Mouse (Mus musculus) layer of hippocampus, adult 18-20 months (tissue): ENCODE data around the gene Inhbb. TPM values are rescaled to one million over a fixed set of nuclear protein-coding genes. Genes with fewer than 3 reads are reported as not detected.

Experiments
- DNase-seq, 2 experiments: peaks; one replicate each; pipeline ENCODE4 v3.0.0; 2022; ENCODE audit warnings: low spot score in 2 of 2
- long read RNA-seq: library from polyadenylated mRNA; stranded (forward); transcript quantifications from one replicate; pipeline ENCODE4 v2.0.0, GENCODE M21; 2021
- total RNA-seq, 2 experiments: library from RNA; stranded (reverse); gene quantifications; 2 replicates each; pipeline ENCODE4 v1.2.3; 2021

Gene Inhbb
- total RNA-seq = 1 to 10 TPM; 5.8 to 6.2 TPM
- long read RNA-seq, full-length matches to known transcripts = 12 of 14 reads
- long read RNA-seq, partial matches to known transcripts = 2 of 14 reads
- long read RNA-seq, other reads (novel, unspliced or antisense) = 0 of 14 reads

DNA sequence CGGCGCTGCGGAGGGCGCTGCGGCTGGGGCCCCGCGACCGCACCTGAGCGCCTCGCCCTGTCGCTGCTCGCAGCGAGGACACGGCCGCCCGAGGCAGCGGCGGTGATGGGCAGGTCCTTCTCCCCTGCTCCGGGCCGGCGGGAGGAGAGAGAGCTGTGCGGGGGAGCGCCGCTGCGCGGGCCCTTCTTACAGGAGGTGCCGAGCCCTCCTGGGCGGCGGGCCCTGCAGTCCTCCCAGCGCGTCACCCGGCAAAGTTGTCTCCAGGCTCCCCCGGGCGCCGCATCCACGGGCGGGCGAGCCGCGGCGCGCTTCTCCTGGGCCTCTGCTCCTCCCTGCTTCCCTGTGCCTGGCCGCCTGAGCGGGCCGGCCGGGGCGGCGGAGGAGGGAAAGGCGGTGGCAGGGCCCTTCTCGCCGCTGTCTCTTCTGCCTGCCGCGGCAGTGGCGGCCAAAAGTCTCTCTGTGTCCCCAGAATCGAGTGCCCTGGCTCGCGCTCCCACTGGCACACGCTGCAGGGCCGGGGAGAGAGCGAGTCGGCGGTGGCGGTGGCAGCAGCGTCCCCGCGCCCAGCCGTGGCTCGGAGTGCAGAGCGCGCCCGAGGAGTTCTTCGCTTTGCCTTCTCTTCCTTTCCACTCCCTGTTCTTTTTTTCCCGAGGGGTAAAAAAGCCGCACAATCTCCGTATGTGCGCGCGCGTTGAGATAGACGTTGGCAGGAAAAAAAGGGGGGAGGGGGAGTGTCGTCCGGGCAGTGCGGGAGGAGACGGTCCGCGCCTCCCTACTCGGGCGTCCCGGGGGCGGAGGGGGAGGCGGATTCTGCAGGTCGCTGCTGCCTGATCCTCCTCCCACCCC, at the start of gene Inhbb:
Gene Inhbb, minus strand, starts transcription at position 673 of the 846 bp plus-strand sequence.
- DNase-seq = peak in 1 of 2 experiments; percentile 45

DNA sequence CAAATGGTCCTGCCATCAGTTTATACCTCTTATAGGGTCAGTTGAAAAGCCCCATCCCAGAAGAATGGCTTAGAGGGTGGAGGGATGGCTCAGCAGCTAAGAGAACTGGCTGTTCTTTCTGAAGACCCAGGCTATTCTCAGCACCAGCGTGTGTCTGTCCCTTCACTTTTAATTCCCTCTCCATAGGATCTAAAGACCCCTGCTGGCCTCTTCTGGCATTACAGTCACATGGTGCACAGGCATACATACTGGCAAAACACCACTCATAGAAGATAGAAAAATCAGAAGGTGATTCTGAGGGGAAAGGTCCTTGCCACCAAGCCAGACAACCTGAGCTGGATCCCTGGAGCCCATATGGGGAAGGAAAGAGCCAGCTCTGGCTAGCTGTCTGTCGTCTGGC, 41.3 kb upstream of the Inhbb start:
- DNase-seq = peak in 1 of 2 experiments; percentile 35

DNA sequence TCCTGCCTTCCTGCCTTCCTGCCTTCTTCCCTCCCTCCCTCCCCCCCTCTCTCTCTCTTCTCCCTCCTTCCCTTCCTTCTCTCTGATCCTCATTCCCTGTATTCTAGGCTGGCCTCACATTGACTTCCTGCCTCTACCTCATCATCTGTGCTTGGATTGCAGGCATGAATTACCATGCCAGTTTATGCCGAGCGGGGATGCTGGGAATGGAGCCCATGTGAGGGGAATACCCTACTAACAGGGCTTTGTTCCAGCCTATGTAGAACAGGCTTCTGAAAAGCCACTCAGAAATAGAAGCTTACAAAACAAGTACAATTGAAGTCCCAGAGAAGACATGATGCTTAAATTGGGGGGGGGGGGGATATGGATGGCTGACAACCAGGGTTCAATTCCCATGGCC, 38.0 kb upstream of the Inhbb start:
- DNase-seq = no peak

DNA sequence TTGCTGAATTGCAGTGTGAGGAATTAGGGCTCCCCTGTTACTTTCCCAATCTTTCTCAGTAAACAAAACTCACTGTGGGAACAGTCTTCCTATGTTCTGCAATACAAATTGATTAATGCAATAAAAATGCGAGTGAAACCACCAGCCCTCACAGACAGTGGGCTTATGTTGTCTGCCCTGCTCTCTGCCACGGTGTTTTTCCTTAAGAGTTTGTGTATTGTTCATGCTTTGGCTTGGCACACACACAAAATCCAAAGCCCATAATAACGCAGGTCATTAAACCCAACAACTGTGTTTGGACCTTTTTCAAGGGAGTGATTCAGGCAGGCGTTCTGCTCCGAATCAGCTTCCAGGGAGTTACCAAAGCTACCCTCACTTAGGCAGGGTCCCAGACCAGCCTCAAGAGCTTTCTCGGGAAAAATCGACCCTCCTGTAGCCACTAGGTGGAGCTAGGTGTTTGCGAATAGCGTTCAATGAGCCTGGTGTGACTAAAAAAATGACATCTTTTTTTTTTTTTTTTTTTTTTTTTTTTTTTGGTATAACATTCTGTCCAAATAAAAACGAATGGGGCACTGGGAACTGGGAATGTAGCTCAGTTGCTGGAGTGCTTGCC, 36.1 kb upstream of the Inhbb start:
- peak; percentile 57 to 80 for DNase-seq

DNA sequence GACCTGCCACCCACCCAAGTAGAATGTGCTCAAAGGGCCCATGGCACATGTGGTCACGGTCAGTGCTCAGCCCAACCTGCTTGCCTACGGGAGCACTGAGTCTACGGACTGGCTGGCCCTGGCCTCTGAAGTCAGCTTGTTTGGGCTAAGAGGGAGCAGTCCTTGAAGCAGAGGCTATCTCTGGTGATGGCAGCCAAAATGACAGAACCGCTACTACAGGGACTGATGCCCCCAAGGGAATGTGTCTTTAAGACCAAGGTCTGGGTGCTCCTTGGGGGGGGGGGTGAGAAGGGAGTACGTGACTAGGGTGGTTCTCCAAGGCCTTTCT, 35.4 kb upstream of the Inhbb start:
- DNase-seq = no peak

DNA sequence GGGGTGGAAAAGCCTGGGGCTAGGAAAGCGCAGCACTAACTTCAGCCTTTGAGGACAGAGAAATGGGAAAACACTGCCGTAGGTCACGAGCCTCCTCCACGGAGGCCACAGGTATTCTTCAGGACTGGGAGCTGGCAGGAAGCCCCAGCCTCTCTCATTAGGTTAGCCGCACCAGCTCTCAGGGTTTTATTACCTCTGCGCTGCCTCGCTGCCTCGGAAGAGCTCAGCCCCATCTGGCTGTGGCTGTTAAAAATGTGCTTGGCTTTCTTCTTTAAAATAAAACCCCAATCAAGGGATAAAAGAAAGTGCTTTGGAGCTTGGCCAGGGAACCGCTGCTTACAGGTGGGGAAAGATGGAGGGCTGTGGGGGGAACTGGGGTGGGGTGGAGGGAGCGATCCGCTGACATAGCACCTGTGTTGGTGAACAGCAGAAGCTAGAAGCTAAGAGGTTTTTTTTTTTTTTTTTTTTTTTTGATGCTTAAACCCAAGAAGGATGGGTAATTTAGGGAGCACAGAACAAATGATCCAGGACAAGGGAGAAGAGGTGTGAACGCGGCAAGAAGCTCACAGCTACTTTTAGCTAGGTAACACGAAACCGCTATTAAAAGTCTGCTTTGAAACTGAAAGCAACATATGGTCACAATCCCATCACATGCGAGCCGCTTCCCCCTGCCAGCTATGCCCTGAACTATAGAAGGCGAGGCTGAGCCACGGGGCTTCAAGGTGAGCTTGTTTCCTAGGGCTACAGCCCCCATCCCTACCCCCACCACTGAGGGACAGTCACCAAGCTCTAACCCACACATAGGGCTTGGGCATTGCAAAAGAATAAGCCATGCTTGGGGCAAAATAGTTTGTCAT, 34.9 kb upstream of the Inhbb start:
- no peak for DNase-seq

DNA sequence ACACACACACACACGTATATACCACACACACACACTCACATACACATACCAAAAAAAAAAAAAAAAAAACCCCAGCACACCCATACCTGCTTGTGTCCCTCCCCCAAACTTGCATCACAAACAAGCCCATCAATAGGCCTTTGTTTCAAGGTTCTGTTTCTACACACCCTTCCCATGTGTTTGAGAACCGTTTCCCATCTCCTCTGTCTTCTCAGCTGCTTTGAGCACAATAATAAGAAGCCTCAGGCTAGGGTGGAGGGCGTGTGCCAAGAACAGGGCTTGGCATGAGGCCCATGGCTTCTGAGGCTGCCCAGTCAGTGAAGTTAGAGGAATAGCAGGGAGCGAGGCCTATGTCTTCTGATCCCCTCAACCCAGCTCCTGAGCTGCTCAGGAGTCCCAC, 31.7 kb upstream of the Inhbb start:
- no peak for DNase-seq

DNA sequence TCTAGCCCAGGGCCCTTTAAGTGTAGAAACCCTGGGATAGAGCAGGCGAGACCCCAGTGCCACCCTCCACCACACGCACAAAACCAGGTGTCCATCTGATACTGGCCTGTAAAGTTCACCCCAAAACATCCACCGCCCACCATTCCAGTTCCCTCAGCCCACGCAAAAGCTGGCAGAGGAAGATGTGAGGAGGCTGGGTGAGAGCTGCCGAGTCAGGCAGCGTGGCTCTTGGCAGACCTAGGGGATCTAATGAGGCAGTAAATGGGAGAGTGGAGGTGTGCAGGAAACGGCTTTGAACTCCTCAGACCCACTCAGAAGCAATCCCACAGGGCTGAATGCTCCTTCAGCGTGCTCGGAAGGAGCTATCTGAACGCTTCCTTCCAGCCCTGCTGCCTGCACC, 29.4 kb upstream of the Inhbb start:
- peak in 1 of 2 experiments; percentile 22 for DNase-seq

DNA sequence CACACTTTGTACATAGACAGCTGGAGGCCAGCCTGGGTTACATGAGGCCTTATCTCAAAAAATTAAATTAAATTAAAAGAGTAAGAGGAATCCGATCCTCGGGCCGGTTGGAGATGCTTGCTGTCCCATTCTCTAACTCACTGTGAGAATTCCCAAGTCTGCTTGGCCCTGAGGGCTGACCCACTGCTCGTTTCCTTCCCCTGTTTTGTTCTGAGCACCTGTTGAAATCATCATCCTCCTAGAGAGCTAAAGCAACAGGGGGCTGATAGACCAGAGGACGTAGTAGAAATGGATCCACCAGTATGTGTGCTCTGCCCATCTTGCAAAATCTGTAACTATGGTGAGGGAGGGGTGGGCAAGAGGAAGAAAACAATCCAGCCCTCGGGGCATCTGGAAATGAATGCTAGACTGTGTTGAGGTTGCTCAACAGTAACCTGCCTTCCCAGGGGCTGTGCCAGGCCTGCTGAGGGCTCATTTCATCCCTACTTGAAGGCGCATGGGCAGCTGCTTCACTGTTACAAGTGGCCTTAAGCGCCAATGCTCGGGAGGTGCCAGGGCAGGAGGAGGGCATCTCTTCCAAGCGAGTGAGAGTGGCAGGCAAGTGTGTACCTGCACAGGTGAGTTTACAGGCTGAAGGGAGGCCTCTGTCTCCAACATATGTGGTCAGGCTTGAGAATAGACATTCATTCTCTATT, 28.8 kb upstream of the Inhbb start:
- no peak for DNase-seq

DNA sequence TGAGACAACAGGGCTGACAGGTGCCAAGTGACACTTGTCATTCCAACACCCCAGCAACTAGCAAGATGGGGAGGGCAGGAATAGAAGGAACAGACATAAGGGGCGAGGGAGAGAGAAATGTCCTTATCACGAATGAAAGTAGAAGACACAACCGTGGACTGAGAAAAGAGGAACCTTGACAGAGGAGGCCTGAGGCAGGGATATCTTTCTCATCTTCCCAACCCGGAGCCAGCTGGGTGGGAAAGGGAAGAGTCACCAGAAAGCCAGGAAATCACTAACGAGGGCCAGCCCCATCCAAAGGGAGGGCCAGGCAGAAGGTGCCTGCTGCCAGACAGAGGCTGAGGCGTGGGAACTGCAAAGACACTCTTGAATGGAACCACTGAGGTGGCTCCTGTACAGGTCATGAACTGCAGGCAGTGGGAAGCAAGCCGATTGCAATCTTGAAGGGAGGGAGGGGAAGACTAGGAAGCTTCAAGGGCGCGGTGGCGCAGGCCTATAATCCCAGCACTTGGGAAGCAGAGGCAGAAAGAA, 24.8 kb upstream of the Inhbb start:
- no peak for DNase-seq

DNA sequence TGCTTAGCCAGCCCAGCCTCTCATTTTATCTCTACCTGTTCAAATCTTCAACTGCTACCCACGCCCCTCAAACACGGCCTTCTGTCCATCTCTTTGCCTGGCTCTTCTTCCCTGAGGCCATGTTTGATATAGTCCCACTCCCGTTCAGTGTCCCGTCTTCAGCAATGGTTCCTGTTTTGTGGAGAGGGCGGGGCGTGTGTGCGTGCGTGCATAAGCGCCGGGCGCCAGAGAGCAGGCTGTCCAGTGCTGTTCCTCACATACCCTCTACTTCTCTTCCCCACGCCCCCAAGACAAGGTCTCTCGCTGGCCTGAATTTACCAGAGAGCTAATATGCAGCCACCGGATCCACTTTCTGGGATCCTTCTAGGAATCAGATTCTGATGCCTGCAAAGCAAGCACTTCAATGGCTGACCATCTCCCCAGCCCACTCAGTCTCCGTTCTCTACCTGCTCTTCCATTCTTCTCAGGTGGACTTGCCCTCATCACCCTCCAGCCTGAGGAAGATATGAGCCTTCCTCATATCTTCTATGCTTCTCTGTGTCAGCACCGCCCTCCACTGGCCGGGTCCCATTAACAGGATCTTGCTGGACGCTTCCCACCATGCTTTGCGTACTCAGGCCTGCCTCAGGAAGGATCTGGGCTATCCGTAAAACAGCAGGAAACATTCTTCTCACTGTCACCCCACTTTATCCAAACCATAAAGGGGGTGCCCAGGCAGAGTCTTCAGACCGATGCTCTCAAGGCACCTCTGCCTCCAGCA, 21.7 kb upstream of the Inhbb start:
- DNase-seq = no peak

DNA sequence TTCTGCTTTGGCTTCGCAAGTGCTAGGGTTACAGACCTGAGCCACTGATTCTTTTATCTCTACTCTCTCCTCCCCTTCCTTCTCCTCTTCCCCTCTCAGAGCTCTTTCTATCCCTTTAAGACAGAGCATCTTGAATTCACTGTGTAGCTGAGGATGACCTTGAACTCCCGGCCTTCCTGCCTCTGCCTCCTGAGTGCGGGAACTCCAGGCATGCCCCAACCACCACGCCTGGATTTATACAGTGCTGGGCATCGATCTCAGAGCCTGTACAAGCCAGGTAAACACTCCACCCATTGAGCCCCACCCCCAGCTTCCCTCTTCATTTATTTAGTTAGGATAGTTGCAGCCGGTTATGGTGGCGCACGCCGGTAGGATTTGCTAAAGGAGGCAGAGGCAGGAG, 20.9 kb upstream of the Inhbb start:
- no peak for DNase-seq

DNA sequence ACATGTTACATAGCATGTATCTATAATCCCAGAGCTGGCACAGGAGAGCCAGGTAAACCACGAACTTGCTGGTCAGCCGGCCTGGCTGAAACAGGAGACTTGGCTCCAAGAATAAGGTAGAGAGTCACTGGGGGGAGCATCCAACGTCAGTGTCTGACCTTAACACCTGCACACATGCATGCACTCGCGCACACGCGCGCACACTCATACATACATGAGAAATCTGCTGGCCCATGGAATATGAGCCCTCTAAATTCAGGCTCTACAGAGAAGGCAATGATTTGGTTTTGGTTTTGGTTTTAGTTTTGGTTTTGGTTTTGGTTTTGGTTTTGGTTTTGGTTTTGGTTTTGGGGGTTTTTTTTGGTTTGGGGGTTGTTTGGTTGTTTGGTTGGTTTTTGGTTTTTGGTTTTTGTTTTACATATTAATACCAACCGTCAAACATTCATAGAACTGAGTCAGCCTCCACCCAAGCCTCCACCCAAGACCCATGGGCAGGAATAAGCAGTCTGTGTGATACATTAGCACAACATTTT, 16.1 kb upstream of the Inhbb start:
- DNase-seq = no peak

DNA sequence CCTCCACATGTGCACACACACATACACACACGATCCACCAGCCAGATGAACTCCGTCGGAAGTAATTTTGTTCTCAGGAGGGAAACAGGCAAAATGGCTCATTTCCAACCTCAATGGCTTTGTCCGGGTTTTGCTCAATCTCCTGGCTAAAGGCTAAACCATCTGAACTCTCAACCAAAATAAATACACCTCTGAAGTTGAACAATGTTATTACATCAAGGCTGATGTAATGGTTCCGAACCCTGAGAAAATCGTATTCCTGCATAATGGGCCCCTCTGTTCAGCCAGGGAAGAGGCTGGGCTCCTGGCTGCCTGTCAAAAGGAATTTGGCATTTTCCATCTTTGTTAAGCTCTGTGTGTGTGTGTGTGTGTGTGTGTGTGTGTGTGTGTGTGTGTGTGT, 15.4 kb upstream of the Inhbb start:
- no peak for DNase-seq

DNA sequence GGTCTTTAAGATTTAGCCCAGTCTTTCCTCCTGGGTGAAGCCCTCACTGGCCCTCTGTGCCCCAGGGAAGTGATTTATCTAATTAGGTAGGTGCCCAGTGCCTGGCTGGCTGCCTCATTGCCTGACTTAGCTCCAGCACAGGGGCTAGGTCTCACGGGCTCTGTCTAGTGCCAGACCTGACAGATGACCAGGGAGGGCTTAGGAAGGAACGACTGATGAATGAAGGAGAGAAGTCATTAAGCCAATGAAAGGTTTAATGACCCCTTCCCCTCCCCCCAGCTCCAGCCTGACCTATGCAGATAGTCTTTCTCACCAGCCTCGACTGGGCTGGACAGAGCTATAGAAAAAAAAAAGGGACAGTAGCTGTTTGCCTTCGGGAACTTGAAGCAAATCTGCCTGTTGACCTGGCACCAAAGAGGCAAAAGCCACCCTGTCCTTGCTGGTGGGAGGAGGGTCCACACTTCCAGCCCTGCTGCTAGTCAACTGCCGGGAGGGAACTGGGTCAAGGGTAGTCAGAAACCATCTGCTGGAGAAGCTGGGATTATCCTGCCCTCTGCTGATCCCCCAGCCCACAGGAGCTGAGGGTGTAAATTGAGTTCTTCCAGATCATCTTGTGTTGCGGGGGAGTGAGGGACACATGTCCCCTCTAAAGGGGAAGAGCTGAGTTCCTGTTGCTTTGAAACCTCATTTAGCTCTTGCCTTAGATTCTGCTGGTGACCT, 2.3 kb upstream of the Inhbb start:
- DNase-seq = no peak

DNA sequence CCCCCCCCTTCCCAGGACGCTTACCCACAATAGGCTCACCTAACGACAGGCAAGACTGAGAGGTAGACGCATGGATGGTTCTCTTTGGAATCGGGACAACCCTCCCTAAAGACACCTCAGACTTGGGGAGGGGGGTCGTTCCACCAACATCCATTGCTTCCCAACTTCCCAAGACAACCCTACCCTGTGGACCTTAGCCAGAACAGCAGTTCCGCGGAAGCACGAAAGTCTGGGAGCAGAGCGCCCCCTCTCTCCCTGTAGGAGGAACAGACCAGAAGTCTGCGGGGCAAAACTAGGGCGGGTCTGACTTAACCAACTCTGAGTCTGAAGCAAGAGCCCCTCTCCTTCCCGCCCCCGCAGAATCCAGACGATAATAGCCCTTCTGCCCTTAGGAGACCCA, 1.5 kb upstream of the Inhbb start:
- peak in 1 of 2 experiments; percentile 57 for DNase-seq

DNA sequence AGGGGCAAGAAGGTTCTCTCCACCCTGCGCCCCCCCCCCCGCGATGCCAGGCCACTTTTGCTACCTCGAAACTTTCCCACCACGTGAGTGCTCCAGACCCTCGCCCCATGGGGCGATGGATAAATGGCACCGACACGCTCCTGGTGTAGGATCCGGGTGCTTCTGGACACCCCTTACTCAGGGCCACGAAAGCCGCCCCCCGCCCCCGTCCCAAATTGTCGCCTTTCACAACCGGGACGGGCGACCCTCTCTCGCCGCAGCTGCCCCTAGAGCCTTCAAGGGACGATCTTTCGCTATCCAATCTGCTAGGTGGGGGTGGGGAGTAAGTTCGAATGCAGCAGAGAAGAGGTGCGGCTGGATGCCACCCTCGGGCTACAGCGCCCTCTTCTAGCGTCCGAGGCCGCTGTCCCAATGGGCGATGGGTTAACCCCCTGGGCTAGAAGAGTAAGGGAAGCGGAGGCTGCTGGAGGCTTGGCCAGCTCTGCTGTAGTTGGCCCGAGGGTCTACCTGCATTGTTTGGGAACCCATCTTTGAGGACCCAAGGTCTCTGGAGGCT, 490 bp upstream of the Inhbb start:
- DNase-seq = no peak

DNA sequence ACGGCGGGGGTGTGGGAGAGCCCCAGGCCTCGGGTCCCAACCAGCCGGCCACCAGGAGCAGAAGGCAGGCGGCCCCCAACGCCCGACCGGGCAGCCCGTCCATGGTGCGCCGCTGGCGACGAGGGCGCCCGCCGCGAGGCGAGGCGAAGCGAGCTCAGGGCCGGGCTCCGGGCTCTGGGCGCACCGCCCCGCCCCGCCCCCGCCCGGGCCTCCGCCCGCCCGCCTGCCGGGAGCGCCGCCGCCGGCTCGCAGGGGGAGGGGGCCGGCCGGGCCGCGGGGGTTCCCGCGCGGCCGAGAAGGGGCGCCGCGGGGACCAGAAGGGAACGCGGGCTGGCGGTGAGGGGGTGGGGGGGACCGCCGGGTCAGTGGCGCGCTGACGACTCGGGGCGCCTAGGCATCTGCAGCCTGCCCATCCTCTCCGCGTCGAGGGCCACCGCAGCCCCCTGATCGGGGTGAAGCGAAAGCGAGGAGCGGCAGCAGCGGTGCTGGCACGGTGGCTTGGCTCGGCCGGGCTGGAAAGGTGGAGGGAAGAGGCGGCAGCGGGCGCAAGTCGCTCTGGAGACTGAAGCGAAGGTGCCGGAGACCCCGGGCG, 968 bp downstream of the Inhbb start:
- DNase-seq = no peak
